Mouse (Mus musculus) testis, postnatal 10 days (tissue): ENCODE measurements around the gene Srpk1.
A peak's percentile ranks its signal among the peaks of the same experiment; 100 is the strongest.
"Not testable (repeated sequence)": the region's sequence is repeated elsewhere in the genome, so short reads cannot be mapped to it uniquely, and the experiment has no call there.

Source experiments
- DNase-seq: peaks from one replicate; pipeline ENCODE4 v3.0.0; 2021; ENCODE audit warnings: low spot score

Gene Srpk1

DNA sequence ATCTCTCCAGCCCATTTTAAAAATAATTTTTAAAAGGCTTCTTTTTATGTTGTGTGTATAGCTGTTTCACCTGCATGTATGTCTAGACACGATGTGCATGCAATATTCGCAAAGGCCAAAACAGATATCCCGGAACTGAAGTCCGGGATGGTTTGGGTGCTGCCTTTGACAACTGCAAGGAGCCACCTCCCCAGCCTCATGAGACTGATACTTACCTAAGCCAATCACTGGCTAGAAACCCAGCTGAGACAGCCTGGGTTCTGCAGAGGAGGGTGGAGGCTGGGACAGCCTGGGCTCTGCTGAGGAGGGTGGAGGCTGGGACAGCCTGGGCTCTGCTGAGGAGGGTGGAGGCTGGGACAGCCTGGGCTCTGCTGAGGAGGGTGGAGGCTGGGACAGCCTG is 68.5 kb downstream of the Srpk1 start:
- not testable (repeated sequence) for DNase-seq

DNA sequence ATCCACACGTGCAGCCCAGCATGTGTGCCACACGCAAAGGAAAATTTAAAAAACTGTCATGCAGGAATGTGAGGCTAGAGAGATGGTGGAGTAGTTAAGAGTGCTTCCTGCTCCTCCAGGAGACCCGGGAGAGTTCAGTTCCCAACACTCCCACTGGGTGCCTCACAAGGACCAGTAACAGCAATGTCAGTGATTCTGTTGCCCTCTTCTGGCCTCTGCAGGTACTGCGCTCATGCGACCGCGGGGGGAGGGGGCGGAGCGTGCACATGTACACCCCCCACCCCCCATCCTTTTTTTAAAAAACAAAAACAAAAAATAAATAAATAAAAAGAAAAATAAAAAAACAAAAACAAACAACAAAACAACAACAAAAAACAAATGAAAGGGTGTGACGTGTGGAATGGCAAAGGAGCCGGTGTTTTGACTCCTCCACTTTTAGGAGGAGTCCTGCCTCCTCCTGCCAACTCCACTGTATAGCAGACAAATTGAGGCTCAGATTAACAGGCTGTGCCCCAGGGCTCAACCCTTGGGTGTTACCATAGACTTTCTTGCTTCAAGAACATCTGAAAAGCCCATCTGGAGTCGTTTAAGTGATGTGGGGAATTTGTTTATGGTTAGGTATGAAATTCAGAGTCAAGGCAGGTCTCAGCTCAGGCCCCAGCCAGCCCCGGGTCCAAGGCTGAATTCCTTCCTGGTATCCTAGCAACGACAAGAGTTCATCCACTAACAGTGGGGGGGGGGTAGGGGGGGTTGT is 69.3 kb downstream of the Srpk1 start:
- peak; percentile 85 for DNase-seq

DNA sequence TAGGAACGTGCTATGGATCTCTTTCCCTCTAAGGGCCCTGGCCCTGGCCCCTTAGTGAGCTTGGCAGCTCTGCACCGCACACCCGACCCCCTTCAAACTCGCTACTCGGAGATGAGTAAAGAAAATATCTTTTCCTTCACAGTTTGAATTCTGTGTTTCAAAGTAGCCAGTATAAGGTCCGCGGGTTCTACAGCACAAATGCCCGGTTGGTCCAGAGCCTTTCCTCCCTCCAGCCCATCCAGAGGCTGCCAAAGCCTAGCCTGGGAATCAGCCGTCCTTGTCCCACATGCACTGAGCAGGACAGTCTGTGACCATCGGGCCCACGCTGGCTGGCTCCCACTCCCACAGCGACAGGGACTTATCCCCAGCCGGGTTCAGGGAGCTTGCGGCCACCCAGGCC is 73.4 kb downstream of the Srpk1 start, which contains the start of gene Clpsl2:
TSS of gene Clpsl2 (plus strand) at position 301 of the 400 bp plus-strand sequence.
- no peak for DNase-seq

DNA sequence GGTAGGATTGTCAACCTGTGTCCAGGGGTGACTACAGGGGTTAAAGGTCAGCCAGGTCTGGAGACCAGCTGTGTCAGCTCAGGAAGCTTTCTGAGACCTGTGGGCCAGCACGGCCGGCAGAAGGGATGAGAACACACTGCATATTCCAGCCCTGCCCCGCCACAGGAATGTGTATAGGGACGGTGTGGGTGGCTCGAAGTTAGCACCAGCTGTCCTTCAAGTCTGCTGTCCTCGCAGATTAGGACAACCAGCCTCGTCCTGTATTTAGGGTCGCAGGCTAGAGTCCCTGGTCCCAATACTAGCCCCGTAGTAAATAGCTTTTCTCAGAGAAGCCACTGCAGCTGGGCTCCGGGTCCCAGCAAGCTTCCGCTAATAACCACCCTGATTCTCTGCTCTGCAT is 74.0 kb downstream of the Srpk1 start:
- DNase-seq: no peak

DNA sequence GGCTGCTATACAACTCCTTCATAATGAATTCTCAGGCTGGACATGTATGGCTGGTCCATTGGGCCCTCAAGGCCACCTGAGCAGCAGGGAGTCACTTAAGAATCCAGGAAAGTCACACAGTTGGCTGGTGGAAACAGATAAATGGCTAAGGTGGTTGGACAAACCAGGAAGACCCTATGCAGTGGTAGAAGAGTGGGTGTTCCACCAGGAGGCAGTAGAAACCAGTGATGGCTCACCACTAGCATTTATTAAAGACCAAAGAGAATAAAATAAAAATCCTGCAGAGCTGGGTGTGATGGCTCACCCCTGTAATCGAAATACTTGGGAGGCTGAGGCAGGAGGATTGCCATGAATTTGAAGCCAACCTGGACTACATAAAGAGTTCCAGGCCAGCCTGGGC is 75.6 kb downstream of the Srpk1 start:
- no peak for DNase-seq

GRCm38 (mm10) chr17:28537881-28538280 is 84.6 kb downstream of the Srpk1 start:
- no peak for DNase-seq
